Mouse (Mus musculus) hindbrain, embryonic 11.5 days (tissue): ENCODE measurements around the gene Tmem213. TPM values are rescaled to one million over a fixed set of nuclear protein-coding genes. Genes with fewer than 3 reads are reported as not detected.

Experiments
- ATAC-seq: fragments of 200-750 bp; cut with Nextera tagmentation; 2 replicates; pipeline ENCODE4 v1.8.0; 2017; ENCODE audit warnings: mild to moderate bottlenecking, moderate TSS enrichment, moderate library complexity; ENCODE audit not compliant: low FRiP score
- DNase-seq: peaks from one replicate; pipeline ENCODE4 v3.0.0-alpha.2; 2015; ENCODE audit warnings: low spot score
- H3K27ac ChIP-seq: fragments of 300-500 bp; sonication (generic); 2 replicates; pipeline ENCODE4 v1.5.1; 2014; ENCODE audit warnings: mild to moderate bottlenecking, low read depth, low read length
- H3K27me3 ChIP-seq: fragments of 300-500 bp; sonication (generic); 2 replicates; pipeline ENCODE4 v1.6.1; 2014; ENCODE audit warnings: mild to moderate bottlenecking, low read length, moderate library complexity, mixed read lengths; ENCODE audit not compliant: control insufficient read depth, insufficient read depth
- H3K36me3 ChIP-seq: fragments of 300-500 bp; sonication (generic); 2 replicates; pipeline ENCODE4 v1.6.1; 2014; ENCODE audit warnings: mild to moderate bottlenecking, low read length, moderate library complexity, mixed read lengths; ENCODE audit not compliant: control insufficient read depth, insufficient read depth
- H3K4me1 ChIP-seq: fragments of 300-500 bp; sonication (generic); replicated peaks from 2 replicates; pipeline ENCODE4 v1.6.1; 2014; ENCODE audit warnings: low read length, mixed read lengths; ENCODE audit not compliant: control insufficient read depth, insufficient read depth
- H3K4me2 ChIP-seq: fragments of 300-500 bp; sonication (generic); replicated peaks from 2 replicates; pipeline ENCODE4 v1.6.1; 2014; ENCODE audit warnings: mild to moderate bottlenecking, low read depth, low read length
- H3K4me3 ChIP-seq: fragments of 300-500 bp; sonication (generic); 2 replicates; pipeline ENCODE4 v1.5.1; 2014; ENCODE audit warnings: low read depth, low read length
- H3K9ac ChIP-seq: fragments of 300-500 bp; sonication (generic); 2 replicates; pipeline ENCODE4 v1.6.1; 2014; ENCODE audit warnings: low read depth, low read length
- H3K9me3 ChIP-seq: fragments of 300-500 bp; sonication (generic); 2 replicates; pipeline ENCODE4 v1.6.1; 2016; ENCODE audit warnings: low read length; ENCODE audit not compliant: control insufficient read depth
- WGBS: fragments of 180-500 bp; shearing (Covaris S2); extraction: QIAGEN DNeasy Blood & Tissue Kit; methylation state at CpG from one replicate; pipeline ENCODE4 v1.1.7; 2014; 5-methylcytosine and 5-hydroxymethylcytosine counted together
- polyA plus RNA-seq: library from polyadenylated mRNA; unstranded; fragments of >200 nt; fragmentation: Nextera tagmentation; extraction: Ambion mirVana; gene quantifications from 2 replicates; pipeline ENCODE4 v1.2.1, GENCODE M21; 2014

Gene Tmem213
- not detected in 2 replicates for polyA plus RNA-seq

GRCm38 (mm10) chr6:38109160-38109795, at the start of gene Tmem213:
TSS of gene Tmem213 (plus strand) at chr6:38109255.
- H3K27ac ChIP-seq, result no peak within 1 kb of the TSS
- no peak within 1 kb of the TSS for H3K4me3 ChIP-seq
- no peak for ATAC-seq
- DNase-seq, result no peak
- no peaks in the 10 kb centered on the region for H3K27me3 ChIP-seq
- H3K36me3 ChIP-seq, result no peaks in the 10 kb centered on the region
- no peaks in the 10 kb centered on the region for H3K9me3 ChIP-seq
- H3K9ac ChIP-seq, result no peak within 1 kb of the TSS
- no peaks in the 10 kb centered on the region for H3K4me1 ChIP-seq
- WGBS, result 26% methylated on average over 9 of the region's 9 CpGs
- H3K4me2 ChIP-seq, result no peak within 1 kb of the TSS

DNA sequence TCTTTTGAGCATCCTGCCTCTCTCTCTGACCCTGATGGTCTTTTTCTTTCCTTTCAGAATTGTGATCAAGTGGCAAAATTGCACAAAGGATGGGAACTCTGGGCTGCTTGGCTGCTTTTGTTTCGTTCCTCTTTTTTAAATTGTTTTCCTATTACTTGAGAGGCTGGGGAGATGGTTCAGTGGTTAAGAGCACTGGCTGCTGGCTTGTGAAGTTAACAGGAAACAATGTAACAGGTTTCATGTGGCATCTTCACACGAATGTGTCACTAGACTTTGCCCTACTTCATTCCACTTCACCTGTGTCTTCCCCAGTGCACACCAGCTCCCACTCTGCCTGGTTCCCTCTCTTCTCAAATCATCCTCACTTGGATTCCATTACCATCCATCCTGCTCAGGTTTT, 44.4 kb upstream of the Tmem213 start:
- Histone ChIP-seq H3K27ac (no peak overlapping the region), H3K4me3 (no peak overlapping the region), H3K4me2 (no peak overlapping the region), H3K4me1 (no peaks in the 10 kb centered on the region), H3K27me3 (no peaks in the 10 kb centered on the region), H3K9me3 (no peaks in the 10 kb centered on the region), H3K36me3 (no peaks in the 10 kb centered on the region), H3K9ac (no peak overlapping the region)
- DNase-seq (no peak), ATAC-seq (no peak)
- 73% methylated on average over 2 of the region's 2 CpGs for WGBS

DNA sequence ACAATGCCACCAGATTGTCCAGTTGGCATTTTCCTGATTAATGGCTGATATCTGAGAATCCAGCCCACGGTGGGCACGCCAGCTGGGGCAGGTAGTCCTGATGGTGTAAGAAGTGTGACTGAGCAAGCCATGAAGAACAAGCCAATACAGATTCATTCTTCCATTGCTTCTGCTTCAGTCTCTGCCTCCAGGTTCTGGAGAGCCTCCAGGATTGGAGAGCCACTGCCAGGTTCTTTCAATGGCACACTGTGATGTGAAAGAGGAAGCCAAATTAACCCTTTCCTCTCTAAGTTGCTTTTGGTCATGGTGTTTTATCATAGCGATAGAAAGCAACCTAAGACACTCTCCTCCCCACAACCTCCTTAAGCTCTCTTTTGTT, 43.9 kb upstream of the Tmem213 start:
- no peak overlapping the region for H3K9ac ChIP-seq
- no peak overlapping the region for H3K4me3 ChIP-seq
- no peaks in the 10 kb centered on the region for H3K27me3 ChIP-seq
- DNase-seq, result no peak
- 82% methylated on average over 3 of the region's 3 CpGs for WGBS
- no peak overlapping the region for H3K27ac ChIP-seq
- no peak for ATAC-seq
- no peak overlapping the region for H3K4me2 ChIP-seq
- H3K36me3 ChIP-seq, result no peaks in the 10 kb centered on the region
- no peaks in the 10 kb centered on the region for H3K9me3 ChIP-seq
- no peaks in the 10 kb centered on the region for H3K4me1 ChIP-seq

DNA sequence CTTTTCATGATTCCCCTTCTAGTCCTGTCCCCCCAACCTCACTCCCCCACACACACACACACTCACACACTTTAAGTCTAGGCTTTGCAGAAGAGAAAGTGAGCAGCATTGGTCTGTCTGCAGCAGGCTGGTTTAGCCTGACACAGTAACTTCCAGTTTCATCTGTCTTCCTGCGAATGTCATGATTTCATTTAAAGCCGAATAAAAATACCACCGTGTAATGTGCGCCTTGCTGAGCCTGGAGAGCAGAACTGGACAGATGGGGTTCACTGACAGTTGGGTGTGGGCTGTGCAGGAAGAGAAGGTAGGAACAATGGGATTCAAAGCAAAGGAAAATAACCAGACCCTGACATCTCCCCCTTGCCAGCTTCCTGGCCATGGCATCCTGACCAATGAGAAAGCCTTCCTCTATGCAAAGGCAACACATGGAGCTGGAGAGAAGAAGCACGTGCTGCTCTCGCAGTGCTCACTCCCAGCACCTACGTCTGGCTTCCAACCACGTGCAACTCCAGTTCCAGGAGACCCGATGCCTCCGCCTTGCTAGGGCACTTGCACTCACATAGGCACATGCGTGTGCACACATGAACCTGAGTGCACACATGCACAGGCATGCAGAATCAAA, 43.4 kb upstream of the Tmem213 start:
- H3K4me1 ChIP-seq, result no peaks in the 10 kb centered on the region
- H3K27ac ChIP-seq, result no peak overlapping the region
- DNase-seq (no peak), ATAC-seq (peak; percentile 17; the same call in 1 of the 2 replicates)
- no peaks in the 10 kb centered on the region for H3K36me3 ChIP-seq
- H3K27me3 ChIP-seq, result no peaks in the 10 kb centered on the region
- no peak overlapping the region for H3K9ac ChIP-seq
- no peak overlapping the region for H3K4me3 ChIP-seq
- no peak overlapping the region for H3K4me2 ChIP-seq
- H3K9me3 ChIP-seq, result no peaks in the 10 kb centered on the region
- WGBS, result 83% methylated on average over 11 of the region's 11 CpGs

DNA sequence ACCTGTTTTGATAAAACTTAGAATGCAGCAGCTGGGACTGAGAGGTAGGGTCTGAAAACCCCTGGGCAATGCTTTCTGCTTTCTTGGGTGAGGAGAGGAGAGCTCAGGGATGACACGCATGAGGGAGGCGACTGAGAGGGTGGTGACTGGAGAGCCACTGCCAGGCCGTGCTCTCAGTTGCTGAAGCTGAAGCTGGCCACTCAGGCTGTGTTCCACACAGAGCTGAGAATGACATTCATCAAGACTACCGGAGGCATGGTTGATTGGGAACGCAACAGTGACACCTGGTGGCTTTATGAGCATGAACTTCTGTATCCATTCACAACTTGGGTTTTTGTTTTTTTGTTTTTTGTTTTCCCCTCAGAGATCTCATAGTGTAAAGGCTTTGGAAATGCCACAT, 42.8 kb upstream of the Tmem213 start:
- DNase-seq (peak; percentile 79), ATAC-seq (peak; percentile 79; the same call in 1 of the 2 replicates)
- no peak overlapping the region for H3K4me3 ChIP-seq
- H3K27me3 ChIP-seq, result no peaks in the 10 kb centered on the region
- H3K9me3 ChIP-seq, result no peaks in the 10 kb centered on the region
- 5% methylated on average over 5 of the region's 5 CpGs for WGBS
- no peak overlapping the region for H3K4me2 ChIP-seq
- no peak overlapping the region for H3K9ac ChIP-seq
- H3K36me3 ChIP-seq, result no peaks in the 10 kb centered on the region
- H3K4me1 ChIP-seq, result no peaks in the 10 kb centered on the region
- no peak overlapping the region for H3K27ac ChIP-seq

DNA sequence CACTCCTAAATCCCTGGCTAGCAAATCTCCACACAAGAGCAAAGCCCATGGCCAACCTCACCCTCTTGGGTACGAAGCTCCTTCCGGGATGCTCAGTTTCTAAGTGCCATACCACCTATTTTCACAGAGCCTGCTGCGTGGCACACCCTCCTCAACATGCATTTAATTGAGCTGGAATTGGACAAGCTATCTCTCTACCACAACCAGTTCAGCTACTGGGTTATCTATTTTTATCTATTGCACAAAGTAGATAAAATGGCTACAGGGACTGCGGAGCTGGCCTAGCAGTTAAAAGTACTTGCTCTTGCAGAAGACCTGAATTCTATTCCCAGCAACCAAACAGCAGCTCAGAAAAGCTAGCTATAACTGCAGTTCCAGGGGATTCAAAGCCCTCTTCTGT, 37.8 kb upstream of the Tmem213 start:
- no peaks in the 10 kb centered on the region for H3K36me3 ChIP-seq
- WGBS, result 94% methylated on average over 4 of the region's 4 CpGs
- no peak for DNase-seq

DNA sequence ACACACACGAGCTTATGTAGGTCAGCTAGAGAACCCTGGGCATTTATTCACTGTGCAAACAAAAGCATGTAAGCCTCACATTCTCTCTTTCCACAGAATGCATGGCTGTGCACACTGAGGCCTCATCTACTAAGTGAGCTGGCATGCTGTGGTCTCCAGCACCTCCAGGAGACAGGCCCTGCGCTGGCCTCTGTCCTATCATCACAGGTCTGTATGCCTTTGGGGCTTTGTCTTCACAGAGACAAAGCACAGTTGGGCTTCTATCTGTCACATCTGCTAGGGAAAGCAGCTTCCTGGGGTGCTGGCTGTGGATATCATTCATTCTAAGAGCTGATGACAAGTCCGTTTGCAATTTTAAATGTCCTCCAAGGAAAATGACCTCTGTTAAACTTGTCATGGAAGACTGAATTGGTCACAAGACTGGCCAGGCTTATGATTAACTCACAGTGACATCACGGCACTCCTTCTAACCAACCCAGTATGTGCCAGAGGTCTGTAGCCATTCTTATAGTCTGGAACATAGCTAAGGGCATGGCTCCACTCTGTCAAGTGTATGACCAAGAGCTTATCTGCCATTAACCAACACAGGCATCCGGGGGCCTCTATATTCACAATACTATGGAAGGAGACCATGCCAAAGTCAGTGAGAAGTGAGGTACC, 36.8 kb upstream of the Tmem213 start:
- Histone ChIP-seq H3K9me3 (no peaks in the 10 kb centered on the region), H3K4me2 (no peak overlapping the region), H3K4me1 (no peaks in the 10 kb centered on the region; the same call in 1 of the 2 replicates), H3K27ac (no peak overlapping the region), H3K27me3 (no peaks in the 10 kb centered on the region), H3K4me3 (no peak overlapping the region), H3K9ac (no peak overlapping the region), H3K36me3 (no peaks in the 10 kb centered on the region)
- no peak for ATAC-seq
- no peak for DNase-seq
- 56% methylated on average over 5 of the region's 5 CpGs for WGBS

More for the DNA sequence above, 37.8 kb upstream of the Tmem213 start:
- Histone ChIP-seq H3K4me1 (no peaks in the 10 kb centered on the region; the same call in 1 of the 2 replicates), H3K9me3 (no peaks in the 10 kb centered on the region), H3K27ac (no peak overlapping the region), H3K4me3 (no peak overlapping the region), H3K27me3 (no peaks in the 10 kb centered on the region), H3K9ac (no peak overlapping the region), H3K4me2 (no peak overlapping the region)
- no peak for ATAC-seq

- H3K27ac ChIP-seq, result no peak overlapping the region
- no peak for DNase-seq
- H3K9me3 ChIP-seq, result no peaks in the 10 kb centered on the region
- H3K4me3 ChIP-seq, result no peak overlapping the region
- ATAC-seq, result no peak
- H3K4me1 ChIP-seq, result no peaks in the 10 kb centered on the region; the same call in 1 of the 2 replicates
- no peak overlapping the region for H3K9ac ChIP-seq
- H3K27me3 ChIP-seq, result no peaks in the 10 kb centered on the region
- H3K36me3 ChIP-seq, result no peaks in the 10 kb centered on the region
- 89% methylated on average over 3 of the region's 3 CpGs for WGBS
- H3K4me2 ChIP-seq, result no peak overlapping the region
Measured at GRCm38 (mm10) chr6:38073592-38073991, 35.5 kb upstream of the Tmem213 start.

DNA sequence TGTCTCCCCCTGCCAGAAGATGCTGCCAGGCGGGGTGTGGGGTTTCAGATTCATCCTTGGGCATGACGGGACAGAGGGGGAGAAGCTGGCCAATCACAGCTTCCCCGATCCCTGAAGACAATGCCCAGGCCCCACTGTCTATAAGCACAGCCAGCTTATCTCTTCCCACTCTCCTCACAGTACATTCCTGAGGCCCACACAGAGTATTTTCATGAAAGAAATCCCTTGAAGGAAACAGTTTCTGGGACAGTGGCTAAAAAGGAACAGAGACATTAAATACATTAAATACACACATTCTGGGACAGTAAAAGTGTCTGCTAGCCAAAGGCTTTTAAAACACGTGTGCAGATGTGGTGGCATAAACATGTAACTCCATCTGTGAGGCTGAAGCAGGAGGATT, 28.7 kb upstream of the Tmem213 start:
- H3K27ac ChIP-seq, result no peak overlapping the region
- no peaks in the 10 kb centered on the region for H3K9me3 ChIP-seq
- H3K4me2 ChIP-seq, result no peak overlapping the region
- no peaks in the 10 kb centered on the region for H3K27me3 ChIP-seq
- H3K4me1 ChIP-seq, result no peaks in the 10 kb centered on the region
- DNase-seq, result no peak
- no peak overlapping the region for H3K9ac ChIP-seq
- H3K4me3 ChIP-seq, result no peak overlapping the region
- no peaks in the 10 kb centered on the region for H3K36me3 ChIP-seq
- 72% methylated on average over 4 of the region's 4 CpGs for WGBS
- no peak for ATAC-seq
